Mouse (Mus musculus) spleen, postnatal 14 days (tissue): ENCODE data around the gene Narfl.
"Not testable (repeated sequence)": the region's sequence is repeated elsewhere in the genome, so short reads cannot be mapped to it uniquely, and the experiment has no call there.

Experiments used
- DNase-seq, 2 experiments: peaks; one replicate each; pipeline ENCODE4 v3.0.0; 2021 to 2022; ENCODE audit warnings: low spot score in 2 of 2

Gene Narfl

DNA sequence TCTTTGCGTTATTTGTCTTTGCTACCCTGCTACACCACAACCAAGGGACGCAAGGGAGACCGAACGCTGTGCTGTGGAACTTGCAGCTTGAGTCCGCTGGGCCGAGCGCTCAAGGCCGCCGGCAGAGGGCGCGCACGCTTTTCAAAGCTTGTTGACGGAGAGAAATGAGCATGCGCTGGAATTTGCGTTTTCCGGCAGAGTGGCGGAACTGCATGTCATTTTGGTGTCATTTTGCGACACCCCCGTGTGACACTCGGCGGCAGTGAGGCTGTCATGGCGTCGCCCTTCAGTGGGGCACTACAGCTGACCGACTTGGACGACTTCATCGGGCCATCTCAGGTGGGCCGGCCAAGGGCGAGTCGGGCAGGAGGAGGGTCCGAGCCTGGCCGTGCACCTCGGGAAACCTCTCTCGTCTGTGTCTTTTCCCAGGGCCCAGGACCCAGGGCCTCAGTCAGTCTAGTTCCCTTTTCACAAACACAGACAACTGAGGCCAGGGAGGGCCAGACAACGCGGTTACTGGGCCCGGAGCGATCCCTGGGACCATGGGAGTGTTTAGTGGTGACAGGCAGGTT lies at the start of gene Narfl:
Gene Narfl (plus strand): TSS at position 228 of the 572 bp plus-strand sequence.
- DNase-seq, result peak; percentile 95 to 98

DNA sequence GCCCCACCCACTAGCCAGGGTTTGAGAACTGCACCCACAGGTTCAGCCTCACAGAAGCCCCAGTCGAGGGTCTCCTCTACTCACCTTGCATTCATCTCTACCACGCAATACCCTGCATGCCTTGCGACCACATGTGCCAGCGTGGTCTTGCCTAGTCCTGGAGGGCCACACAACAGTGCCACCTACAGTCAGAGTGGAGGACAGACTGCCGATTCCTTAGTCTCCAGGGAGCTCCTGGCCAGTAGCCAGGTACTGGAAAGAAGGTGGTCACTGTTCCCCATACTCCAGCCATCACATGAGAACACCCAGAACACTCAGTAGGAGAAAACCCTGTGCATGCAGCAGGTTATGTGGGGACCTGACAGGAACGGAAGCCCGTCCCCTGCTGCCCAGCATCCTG lies 49.7 kb upstream of the Narfl start:
- no peak for DNase-seq

DNA sequence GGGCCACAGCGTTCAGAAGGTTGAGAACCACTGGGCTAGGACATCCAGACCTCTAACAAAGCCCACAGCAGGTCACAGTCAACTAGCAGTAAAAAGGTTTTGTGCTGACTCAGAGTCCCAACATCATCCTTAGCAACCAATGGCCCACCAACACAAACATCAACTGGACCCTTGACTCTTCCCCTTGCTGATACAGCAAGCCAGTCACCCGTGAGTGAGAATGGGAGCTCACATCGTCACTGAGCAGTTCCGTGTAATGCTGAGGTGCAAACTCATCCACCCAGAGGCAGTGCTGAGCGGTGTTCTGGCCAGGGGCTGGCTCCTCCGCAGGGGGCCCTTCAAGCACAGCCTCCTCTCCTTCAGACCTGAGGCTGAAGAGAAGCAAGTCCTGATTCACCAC lies 48.3 kb upstream of the Narfl start:
- DNase-seq, result no peak

DNA sequence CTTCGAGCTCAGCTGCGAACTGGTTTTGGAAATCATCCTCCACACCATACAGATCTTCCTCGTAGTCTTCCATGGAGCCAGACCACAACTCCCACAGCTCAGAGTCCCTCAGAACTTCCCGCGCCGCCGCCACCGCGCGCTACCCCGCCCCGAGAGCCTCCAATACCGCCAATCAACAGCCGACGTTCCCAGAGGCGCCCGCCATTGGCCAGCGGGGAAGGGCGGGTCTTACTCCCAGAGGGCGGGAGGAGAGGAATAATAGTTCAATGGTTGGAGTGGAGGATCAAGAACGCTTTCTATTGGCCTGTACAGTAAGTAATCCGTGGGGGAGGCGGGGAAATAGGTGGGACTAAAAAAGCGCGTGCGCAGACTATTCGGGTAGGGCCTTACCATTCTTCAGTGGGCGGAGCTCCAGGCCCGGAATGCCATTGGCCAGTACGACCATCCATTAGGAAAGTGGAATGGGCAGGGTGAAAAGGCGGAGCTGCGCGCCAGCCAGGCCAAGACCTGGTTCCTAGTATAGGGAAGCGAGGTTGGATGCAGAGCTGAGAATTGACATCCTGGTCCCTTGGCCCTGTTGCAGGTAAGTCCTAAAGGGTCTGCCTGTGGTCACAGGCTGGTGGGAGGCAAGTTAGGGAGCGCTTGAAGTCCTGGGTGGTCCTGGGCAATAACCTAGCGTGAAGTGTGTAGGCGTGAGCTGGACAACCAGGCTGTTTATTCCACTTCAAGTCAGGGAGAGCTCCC lies 46.1 kb upstream of the Narfl start, which contains the start of the genes Chtf18 and Rpusd1:
Gene Chtf18 (minus strand): TSS at position 155 of the 744 bp plus-strand sequence.
Gene Rpusd1 (plus strand): TSS at position 406 of the 744 bp plus-strand sequence.
- DNase-seq, result peak; percentile 94 to 95

DNA sequence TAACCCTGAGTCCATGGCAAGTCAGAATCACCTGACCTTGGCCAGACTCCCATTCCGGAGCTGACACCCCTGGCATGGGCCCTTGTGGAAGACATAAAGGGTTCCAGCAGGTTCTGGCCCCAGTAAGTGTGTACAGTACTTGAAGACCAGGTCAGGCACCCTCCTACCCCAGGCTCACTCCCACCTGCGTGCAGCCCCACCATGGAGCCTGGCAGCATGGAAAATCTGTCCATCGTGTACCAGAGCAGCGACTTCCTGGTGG lies 45.6 kb upstream of the Narfl start:
- no peak for DNase-seq

- peak; percentile 60 to 81 for DNase-seq
Observed at GRCm38 (mm10) chr17:25732082-25732481, 41.5 kb upstream of the Narfl start.

DNA sequence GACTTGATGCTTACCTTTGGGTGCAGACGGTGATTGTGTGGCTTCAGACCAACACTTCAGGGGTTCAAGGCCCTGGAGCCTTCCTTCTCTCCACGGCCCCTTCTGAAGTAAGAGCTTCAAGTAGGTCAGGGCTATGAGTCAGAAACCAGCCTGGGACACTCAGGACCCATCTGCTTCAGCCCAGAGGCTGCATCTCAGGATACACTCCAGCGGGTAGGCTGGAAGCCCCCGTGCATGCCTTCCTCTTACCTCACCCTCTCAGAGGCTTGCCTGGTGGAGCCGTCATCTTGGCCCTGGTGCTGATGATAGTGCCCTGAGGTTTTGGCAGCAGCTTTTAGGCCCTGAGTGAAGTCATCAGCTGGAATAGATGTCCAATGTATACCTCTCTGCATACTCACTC lies 38.3 kb upstream of the Narfl start:
- no peak for DNase-seq

- DNase-seq, result no peak
Observed at GRCm38 (mm10) chr17:25735745-25736144, 37.8 kb upstream of the Narfl start, which contains the start of gene Mslnl. TSS of gene Mslnl (plus strand) at chr17:25736042.

- DNase-seq, result no peak
Observed at GRCm38 (mm10) chr17:25738861-25739260, 34.7 kb upstream of the Narfl start.

DNA sequence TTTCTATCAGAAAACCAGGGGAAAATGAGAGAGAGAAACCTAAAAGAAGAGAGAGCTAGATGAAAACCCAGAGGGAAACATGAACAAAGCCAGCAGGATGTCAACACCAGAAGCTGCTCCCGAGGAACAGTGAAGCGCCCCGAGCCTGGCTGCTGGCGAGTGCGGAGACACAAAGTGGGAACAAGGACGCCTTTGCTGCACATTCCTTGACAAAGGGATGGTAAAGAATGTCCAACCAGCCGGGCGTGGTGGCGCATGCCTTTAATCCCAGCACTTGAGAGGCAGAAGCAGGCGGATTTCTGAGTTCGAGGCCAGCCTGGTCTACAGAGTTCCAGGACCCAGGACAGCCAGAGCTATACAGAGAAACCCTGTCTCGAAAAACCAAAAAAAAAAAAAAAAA lies 32.1 kb upstream of the Narfl start:
- DNase-seq, result not testable (repeated sequence)

DNA sequence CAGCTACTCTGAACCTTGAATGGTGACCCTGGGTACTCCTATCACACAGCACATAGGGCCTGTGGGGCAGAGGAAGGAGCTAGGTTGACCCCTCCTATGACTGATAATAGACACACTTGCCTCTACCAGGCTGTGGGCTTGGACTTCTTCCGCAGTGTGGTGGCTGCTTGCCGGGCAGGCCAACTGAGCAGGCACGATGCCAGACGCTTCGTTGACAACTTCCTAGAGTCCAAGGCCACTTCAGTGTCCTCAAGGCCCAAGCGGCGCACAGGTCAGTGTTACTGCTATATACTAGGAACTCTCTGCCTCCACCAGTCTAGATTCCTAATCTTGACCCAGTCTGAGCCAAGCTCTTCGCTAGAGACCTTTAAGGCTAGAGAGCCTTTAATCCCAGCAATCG lies 29.7 kb upstream of the Narfl start:
- no peak for DNase-seq

DNA sequence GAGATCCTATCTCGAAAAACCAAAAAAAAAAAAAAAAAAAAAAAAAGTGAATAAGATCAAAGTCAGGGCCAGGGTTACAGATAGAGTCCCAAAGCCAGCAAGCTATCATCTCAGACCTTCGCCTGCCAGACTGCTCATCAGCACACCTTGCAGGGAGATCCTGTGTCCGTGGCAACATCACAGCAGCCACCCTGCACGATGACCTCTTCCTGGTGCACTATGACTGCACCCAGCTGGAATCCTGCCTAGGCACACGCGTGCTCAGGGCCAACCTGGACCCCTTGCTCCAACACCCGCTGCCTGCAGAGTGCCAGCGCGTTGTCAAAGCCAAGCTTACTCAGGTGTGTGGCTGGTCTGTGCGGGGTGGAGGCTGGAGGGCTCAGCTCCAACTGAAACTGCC lies 29.3 kb upstream of the Narfl start:
- DNase-seq, result no peak

GRCm38 (mm10) chr17:25748238-25748637 lies 25.3 kb upstream of the Narfl start:
- DNase-seq, result no peak

- DNase-seq, result no peak
Observed at GRCm38 (mm10) chr17:25749314-25749713, 24.3 kb upstream of the Narfl start.

DNA sequence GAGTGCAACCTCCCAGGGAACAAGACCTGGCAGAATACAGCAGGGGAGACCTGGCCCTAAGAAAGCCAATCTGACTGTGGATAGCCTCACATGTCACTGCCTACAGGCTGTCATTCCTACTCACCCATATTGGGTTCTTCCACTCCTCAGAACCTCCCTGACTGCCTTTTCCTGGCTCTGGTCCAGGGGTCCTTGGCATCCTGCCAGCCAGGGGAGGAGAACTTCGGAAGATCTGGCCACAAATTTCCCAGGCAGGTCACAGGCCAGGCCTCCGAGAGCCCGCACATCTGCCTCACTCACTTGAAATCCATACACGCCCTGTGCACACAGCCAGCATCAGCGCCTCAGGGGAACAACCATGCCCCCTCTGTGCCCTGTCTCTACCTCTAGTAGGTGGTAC lies 22.1 kb upstream of the Narfl start:
- DNase-seq, result no peak

DNA sequence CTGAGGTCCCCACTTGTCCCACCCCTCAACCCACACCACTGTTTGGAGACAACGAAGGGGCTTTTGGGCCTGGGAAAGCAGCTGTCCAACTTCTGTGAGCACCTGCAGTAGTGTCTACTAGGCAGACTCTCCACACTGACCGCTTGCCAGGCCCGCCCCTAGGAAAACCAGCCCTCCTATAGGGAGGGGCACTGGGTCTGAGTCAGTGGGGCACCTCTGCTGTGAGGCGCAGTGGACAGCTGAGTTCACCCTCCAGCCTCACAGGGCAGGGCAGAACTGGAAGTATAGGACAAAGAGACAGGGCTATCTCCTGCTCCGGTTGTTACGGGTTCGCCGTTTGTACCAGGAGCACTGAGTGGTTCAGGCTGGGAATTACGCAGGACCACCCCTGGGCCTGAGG lies 19.3 kb upstream of the Narfl start, which contains the start of gene Msln:
Gene Msln (minus strand): TSS at position 138 of the 400 bp plus-strand sequence.
- DNase-seq, result no peak

GRCm38 (mm10) chr17:25755086-25755485 lies 18.5 kb upstream of the Narfl start:
- DNase-seq, result no peak

- DNase-seq, result no peak
Observed at GRCm38 (mm10) chr17:25755627-25756377, 17.8 kb upstream of the Narfl start.

DNA sequence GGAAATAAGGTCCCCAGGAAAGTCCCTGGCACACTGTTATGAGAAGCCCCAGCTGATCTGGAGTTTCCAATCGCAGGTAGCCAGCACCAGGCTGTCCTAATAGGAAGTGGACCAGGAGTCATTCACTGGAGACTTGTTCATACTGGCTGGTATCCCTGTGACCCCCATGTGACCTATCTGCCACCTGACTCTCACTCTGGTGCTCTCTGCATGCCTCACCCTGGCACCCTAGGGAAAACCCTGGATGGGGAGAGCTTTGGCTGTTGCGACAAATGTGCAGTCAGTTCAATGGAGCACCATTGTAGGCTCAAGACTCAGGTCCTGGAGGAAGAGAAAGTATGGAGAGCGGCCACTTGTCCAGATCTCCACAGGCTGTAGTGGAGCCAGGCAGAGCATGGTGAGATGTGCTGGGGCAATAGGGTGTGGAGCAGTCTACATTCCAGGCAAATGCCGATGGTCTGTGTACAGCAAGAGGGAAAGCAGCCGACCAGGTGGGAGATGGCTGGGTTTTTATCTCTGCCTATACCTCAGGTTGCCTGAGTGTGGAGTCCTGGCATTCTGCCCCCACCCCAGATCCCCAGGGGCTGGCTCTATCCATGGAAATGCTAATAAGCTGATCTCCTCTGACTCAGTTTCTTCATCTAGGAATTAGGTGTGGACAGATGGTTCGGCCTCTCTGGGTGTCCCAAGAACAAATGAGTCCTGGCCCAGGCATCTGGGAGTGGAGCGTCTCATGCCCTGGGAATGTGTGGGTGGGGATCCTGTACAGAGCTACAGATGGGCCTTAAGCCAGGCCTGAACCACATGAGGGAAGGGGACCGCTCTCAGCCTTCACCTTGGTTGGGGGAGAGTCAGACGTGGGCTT lies 17.0 kb upstream of the Narfl start:
- no peak for DNase-seq

- no peak for DNase-seq
Observed at GRCm38 (mm10) chr17:25757691-25758090, 15.9 kb upstream of the Narfl start.

GRCm38 (mm10) chr17:25760148-25760547 lies 13.4 kb upstream of the Narfl start:
- DNase-seq, result no peak

DNA sequence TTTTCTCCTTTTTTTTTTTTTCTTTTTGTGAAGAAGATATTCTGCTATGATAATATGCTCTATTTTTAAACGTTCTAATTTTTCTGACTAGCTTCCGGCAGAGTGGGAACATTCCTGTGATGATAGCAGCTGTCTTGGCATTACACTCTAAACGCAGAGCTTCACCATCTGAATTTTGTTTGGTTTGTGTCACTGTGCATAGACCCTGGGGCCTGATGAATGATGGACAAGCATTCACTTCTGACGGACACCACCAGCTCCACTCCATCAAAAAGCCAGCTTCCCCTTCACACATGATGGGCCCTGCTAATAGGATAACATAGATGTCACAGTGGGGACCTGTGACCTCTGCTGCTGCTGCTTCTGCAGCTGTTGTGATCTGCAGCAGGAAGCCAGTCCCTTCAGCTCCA lies 12.0 kb upstream of the Narfl start:
- DNase-seq, result no peak
